Mouse (Mus musculus) T-cell, adult 2 months (primary cell): Measurements from ENCODE around the gene Gne.

Experiments
- DNase-seq: peaks from one replicate; pipeline ENCODE4 v3.0.0; 2022; ENCODE audit warnings: low spot score

Gne gene

DNA sequence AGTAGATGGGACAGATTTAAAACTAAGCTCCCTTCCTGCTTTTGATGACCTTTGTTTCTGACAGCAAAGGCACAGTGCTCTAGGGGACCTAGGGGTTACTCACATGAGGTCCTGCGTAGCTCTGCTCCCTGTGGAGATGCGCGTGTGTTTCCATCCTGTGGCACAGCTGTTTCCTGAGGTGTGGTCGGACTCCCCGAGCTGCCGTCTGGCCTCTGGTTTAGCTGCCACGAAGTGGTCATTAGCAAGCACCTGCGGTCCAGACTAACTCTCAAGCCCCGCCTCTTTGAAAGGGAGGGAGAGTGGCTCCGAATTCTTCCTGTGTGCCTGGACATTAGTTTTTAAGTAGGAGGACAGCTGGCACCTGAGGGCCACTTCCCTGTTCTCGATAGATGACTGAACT is at the start of gene Gne:
Gne (minus strand) TSS at position 233 of the 400 bp plus-strand sequence.
- no peak for DNase-seq

- peak; percentile 35 for DNase-seq
These were observed 42.8 kb upstream of the Gne start for GRCm38 (mm10) chr4:44126805-44127204.

DNA sequence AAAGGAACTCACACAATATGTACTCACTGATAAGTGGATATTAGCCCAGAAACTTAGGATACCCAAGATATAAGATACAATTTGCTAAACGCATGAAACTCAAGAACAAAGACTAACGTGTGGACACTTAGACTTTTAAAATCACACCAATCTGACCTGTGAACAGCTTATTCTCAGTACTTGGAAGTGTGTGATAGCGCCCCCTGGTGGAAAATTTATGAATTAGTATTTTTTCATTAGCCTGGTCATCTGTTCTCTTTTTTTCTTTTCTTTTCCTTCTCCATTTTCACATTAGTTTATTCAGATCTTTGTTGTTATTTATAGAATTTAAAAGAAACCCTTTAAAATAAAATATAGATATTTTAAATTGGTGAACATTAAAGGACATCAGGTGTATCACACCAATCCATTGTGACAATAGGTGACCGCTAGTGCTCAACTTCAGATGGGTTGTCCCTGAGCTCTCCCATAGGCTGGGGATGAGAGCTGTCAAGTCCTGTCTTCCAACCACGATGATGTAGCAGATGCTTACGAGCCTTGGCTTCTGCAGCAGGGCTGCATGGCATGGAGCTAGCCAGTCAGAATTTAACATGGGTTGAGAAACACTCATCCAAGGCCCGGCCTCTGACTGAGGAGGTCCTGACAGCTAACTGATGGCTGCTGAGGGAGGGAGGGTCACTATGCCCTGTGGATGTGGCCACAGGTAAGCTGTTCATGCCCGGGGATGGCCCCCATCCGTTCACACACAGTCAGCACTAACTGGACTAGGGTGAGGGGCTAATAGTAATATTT is 35.6 kb upstream of the Gne start:
- peak; percentile 21 for DNase-seq

- DNase-seq, result no peak
These were observed 31.1 kb upstream of the Gne start for GRCm38 (mm10) chr4:44115046-44115445.

GRCm38 (mm10) chr4:44113393-44114138 is 29.6 kb upstream of the Gne start:
- DNase-seq, result peak; percentile 10

DNA sequence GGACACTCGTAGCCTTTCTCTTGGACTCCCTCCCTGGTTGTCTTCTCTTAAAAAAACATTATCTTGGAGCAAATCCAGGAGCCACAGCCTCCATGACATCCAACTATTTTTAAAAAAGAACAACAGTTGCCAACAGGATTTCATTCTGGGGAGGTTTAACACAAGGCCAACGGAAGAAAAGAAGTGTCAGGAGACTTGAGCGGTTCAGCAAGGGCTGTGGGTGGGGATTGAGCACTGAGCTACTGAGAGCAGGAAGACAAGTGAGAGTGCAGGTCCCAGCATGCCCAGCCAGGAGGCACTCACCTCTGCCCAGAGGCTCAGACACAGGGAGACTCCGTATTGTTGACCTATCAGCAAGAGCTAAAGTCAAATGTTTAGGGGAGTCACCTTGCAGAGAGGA is 28.8 kb upstream of the Gne start:
- DNase-seq, result no peak

- no peak for DNase-seq
These were observed 26.8 kb upstream of the Gne start for GRCm38 (mm10) chr4:44110771-44111170.

GRCm38 (mm10) chr4:44108297-44108696 is 24.3 kb upstream of the Gne start:
- DNase-seq, result no peak

- DNase-seq, result peak; percentile 12
These were observed 23.4 kb upstream of the Gne start for GRCm38 (mm10) chr4:44107339-44107738.

DNA sequence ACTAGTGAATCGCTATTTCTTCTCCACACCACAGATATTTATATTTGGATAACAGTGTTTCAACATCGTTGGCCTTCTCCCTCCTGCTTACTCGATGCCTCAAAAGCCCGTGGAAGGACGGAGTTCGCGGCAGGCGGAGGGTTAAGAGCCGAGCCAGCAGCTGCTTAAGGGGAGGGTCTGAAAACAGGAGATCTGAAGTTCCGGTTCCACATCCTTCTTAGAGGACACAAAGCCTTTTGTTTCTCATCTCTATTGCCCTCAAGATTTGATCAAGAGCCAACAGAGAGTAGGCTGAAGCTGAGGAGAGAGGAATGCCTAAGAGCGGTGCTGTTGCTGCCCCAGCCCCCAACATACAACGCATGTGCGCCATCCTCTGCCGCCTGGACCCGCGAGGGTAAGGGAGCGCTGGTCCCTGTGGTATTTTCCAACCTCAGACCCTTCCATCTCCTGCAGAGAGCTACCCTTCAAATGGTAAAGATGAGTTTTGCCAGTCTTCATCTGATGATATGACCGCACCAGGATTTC is 22.4 kb upstream of the Gne start:
- DNase-seq, result peak; percentile 19

GRCm38 (mm10) chr4:44104195-44104917 is 20.4 kb upstream of the Gne start:
- no peak for DNase-seq

GRCm38 (mm10) chr4:44103620-44104019 is 19.6 kb upstream of the Gne start:
- peak; percentile 10 for DNase-seq

- peak; percentile 48 for DNase-seq
These were observed 13.8 kb upstream of the Gne start for GRCm38 (mm10) chr4:44097576-44098335.

GRCm38 (mm10) chr4:44094475-44094874 is 10.5 kb upstream of the Gne start:
- no peak for DNase-seq

DNA sequence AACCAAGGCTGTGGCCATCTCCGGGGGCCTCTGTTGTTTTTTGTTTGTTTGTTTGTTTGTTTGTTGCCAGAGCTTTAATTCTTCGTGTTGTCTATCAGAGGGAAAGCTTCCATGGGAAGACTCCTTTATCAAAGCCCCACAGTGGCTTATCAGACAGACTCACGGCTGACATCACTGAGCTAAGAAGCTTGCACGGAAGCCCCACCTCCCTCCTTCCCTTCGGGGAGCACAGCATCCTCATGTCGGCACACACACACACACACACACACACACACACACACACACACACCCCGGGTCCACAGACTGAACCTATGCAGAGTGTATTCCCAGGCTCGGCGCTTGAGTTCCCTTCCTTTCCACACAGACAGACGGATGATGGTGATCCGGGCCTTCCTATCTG is 8.4 kb upstream of the Gne start:
- no peak for DNase-seq

DNA sequence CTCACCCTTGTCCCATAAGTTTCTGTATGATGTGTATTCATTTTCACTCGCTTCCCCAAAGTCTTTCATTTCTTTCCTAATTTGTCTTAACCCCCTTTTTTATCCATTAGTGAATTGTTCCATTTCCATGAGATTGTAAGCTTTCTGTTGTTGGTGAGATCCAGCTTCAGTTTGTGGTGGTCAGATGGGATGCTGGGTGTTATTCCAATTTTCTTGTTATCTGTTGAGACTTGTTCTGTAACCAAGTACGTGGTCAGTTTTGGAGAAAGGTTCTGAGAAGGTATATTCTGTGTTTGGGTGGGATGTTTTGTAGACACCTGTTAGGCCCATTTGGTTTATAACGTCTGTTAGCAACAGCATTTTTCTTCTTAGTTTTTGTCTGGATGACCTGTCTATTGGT is 1.6 kb upstream of the Gne start:
- no peak for DNase-seq

GRCm38 (mm10) chr4:44084602-44085325 is 787 bp upstream of the Gne start:
- DNase-seq, result no peak

GRCm38 (mm10) chr4:44078358-44078933 is 5.5 kb downstream of the Gne start:
- no peak for DNase-seq

GRCm38 (mm10) chr4:44074422-44074821 is 9.6 kb downstream of the Gne start:
- DNase-seq, result no peak

DNA sequence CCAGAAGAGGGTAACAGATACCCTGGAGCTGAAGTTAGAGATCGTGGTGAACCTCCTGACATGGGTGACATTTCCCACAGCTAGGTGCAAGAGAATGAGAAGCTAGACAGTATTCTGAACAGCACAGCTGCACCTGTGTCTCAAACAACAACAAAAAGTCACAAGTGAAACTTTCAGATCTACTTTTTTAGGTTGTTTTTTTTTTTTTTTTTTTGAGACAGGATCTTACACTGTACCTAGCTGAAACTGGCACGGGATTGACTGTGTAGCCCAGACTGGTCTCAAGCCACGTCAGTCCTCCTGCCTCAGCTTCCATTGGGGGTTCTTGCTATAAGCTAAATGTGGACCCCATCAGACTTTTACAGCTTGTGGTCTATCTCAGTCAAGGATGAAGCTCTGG is 10.2 kb downstream of the Gne start:
- no peak for DNase-seq
